Mouse (Mus musculus) thymus, adult 2 months (tissue): ENCODE measurements at regions not wholly inside any gene's neighbourhood (a gene's known extent, or its start where the extent isn't known, plus 50 kb on each side); places are given as distances from the start of the nearest gene placed in this dataset.

Experiments
- CTCF ChIP-seq: fragments of 200-500 bp; IDR thresholded peaks from 2 replicates; pipeline ENCODE4 v1.5.1; 2012; ENCODE audit warnings: mild to moderate bottlenecking, control low read depth, low read length, moderate library complexity, borderline replicate concordance; ENCODE audit not compliant: control insufficient read depth, poor library complexity, insufficient read depth; ENCODE audit errors: extremely low read depth
- POLR2A ChIP-seq: fragments of 200-500 bp; IDR thresholded peaks from 2 replicates; pipeline ENCODE4 v1.6.1; 2012; ENCODE audit warnings: mild to moderate bottlenecking, low read length, control low read depth, moderate library complexity; ENCODE audit not compliant: control insufficient read depth, poor library complexity, insufficient read depth; ENCODE audit errors: extremely low read depth

- TF ChIP-seq POLR2A (no peak), CTCF (no peak)
These were observed 287.7 kb downstream of the Etnk1 start for GRCm38 (mm10) chr6:143454695-143455218.
